Mouse (Mus musculus): ENCODE results near the gene Ccdc149.
A peak's percentile ranks its signal among the peaks of the same experiment; 100 is the strongest.

Gene Ccdc149

GRCm38 (mm10) chr5:52470991-52471801, at the start of gene Ccdc149:
Gene Ccdc149, minus strand, starts transcription at chr5:52471521.
- DNase-seq (ENCODE audit: low spot score) = peak; percentile 47

GRCm38 (mm10) chr5:52519921-52520320, 48.6 kb upstream of the Ccdc149 start:
- no peak for DNase-seq (ENCODE audit: low spot score)

GRCm38 (mm10) chr5:52516072-52516476, 44.8 kb upstream of the Ccdc149 start:
- no peak for DNase-seq (ENCODE audit: low spot score)

GRCm38 (mm10) chr5:52515246-52516021, 44.1 kb upstream of the Ccdc149 start:
- peak; percentile 54 for DNase-seq (ENCODE audit: low spot score)

- no peak for DNase-seq (ENCODE audit: low spot score)
Observed at GRCm38 (mm10) chr5:52511089-52511488, 39.8 kb upstream of the Ccdc149 start.

- no peak for DNase-seq (ENCODE audit: low spot score)
Observed at GRCm38 (mm10) chr5:52509416-52509815, 38.1 kb upstream of the Ccdc149 start.

GRCm38 (mm10) chr5:52504666-52505065, 33.3 kb upstream of the Ccdc149 start:
- no peak for DNase-seq (ENCODE audit: low spot score)

- DNase-seq (ENCODE audit: low spot score) = no peak
Observed at GRCm38 (mm10) chr5:52504148-52504547, 32.8 kb upstream of the Ccdc149 start.

GRCm38 (mm10) chr5:52495671-52496070, 24.4 kb upstream of the Ccdc149 start:
- DNase-seq (ENCODE audit: low spot score) = no peak

- no peak for DNase-seq (ENCODE audit: low spot score)
Observed at GRCm38 (mm10) chr5:52491496-52491895, 20.2 kb upstream of the Ccdc149 start.

GRCm38 (mm10) chr5:52487559-52488430, 16.5 kb upstream of the Ccdc149 start:
- DNase-seq (ENCODE audit: low spot score) = no peak

GRCm38 (mm10) chr5:52476826-52477225, 5.5 kb upstream of the Ccdc149 start:
- DNase-seq (ENCODE audit: low spot score) = no peak

GRCm38 (mm10) chr5:52476292-52476701, 5.0 kb upstream of the Ccdc149 start:
- peak; percentile 70 for DNase-seq (ENCODE audit: low spot score)

- no peak for DNase-seq (ENCODE audit: low spot score)
Observed at GRCm38 (mm10) chr5:52473988-52474387, 2.7 kb upstream of the Ccdc149 start.

GRCm38 (mm10) chr5:52470551-52470950, 770 bp downstream of the Ccdc149 start:
- DNase-seq (ENCODE audit: low spot score) = no peak

GRCm38 (mm10) chr5:52467841-52468240, 3.5 kb downstream of the Ccdc149 start:
- DNase-seq (ENCODE audit: low spot score) = no peak

GRCm38 (mm10) chr5:52462447-52462846, 8.9 kb downstream of the Ccdc149 start:
- DNase-seq (ENCODE audit: low spot score) = no peak

- DNase-seq (ENCODE audit: low spot score) = no peak
Observed at GRCm38 (mm10) chr5:52461434-52462124, 9.7 kb downstream of the Ccdc149 start.

GRCm38 (mm10) chr5:52459308-52459707, 12.0 kb downstream of the Ccdc149 start:
- no peak for DNase-seq (ENCODE audit: low spot score)

GRCm38 (mm10) chr5:52457154-52457553, 14.2 kb downstream of the Ccdc149 start:
- DNase-seq (ENCODE audit: low spot score) = no peak

- no peak for DNase-seq (ENCODE audit: low spot score)
Observed at GRCm38 (mm10) chr5:52450821-52451220, 20.5 kb downstream of the Ccdc149 start.

GRCm38 (mm10) chr5:52449187-52449586, 22.1 kb downstream of the Ccdc149 start:
- no peak for DNase-seq (ENCODE audit: low spot score)

All from ovary, postnatal 14 days (tissue).